Mouse (Mus musculus) liver, adult 2 months (tissue): ENCODE measurements around the gene Ctsd.

Source experiments
- CTCF ChIP-seq: fragments of 200-500 bp; IDR thresholded peaks from 2 replicates; pipeline ENCODE4 v1.5.1; 2011; ENCODE audit warnings: low read depth, low read length, control low read depth
- POLR2A ChIP-seq: fragments of 200-500 bp; IDR thresholded peaks from 2 replicates; pipeline ENCODE4 v1.6.1; 2011; ENCODE audit warnings: low read length, control low read depth; ENCODE audit not compliant: insufficient read depth; ENCODE audit errors: extremely low read depth

DNA sequence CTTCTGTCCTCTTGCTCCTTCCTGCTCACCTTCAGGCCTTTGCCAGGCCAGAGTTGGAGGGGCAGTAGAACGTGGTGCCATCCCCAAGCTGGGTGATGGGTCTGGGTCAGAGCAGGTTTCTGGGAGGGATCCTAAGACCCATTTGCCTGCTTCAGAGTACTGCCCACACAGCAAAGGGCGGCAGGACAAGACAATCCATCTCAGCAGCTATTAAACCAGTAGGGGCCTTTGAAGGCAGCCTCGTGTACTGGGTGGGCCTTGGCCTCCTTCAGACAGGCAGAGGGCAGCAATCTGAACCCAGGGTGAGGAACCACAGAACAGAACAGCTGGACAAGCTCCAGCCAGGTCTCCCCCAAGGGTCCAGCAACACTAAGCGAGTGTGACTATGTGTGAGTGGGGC lies 11.7 kb downstream of the Ctsd start:
- TF ChIP-seq POLR2A (no peak), CTCF (no peak)
